Mouse (Mus musculus) bone marrow macrophage, adult 2 months (primary cell): ENCODE results near the gene Osbpl10.

Experiments
- CTCF ChIP-seq: IDR thresholded peaks from 2 replicates; pipeline ENCODE4 v1.5.1; 2012; ENCODE audit warnings: low read depth, mild to moderate bottlenecking, low read length, moderate library complexity
- POLR2A ChIP-seq: IDR thresholded peaks from 2 replicates; pipeline ENCODE4 v1.6.1; 2012; ENCODE audit warnings: mild to moderate bottlenecking, low read depth, low read length, borderline replicate concordance

GRCm38 (mm10) chr9:115237943-115238342 lies 259.6 kb downstream of the Osbpl10 start:
- TF ChIP-seq CTCF (no peak), POLR2A (no peak)
